Mouse (Mus musculus): ENCODE results near the gene Olfr769. TPM values are rescaled to one million over a fixed set of nuclear protein-coding genes. Genes with fewer than 3 reads are reported as not detected.

Olfr769 gene
- total RNA-seq (2023): not detected

GRCm38 (mm10) chr10:129117761-129118160 lies at the start of gene Olfr769:
Olfr769 (minus strand) TSS chr10:129117861.

GRCm38 (mm10) chr10:129164651-129165050 lies 47.0 kb upstream of the Olfr769 start, which contains the start of gene Olfr771:
Olfr771 (minus strand) TSS chr10:129164751.

DNA sequence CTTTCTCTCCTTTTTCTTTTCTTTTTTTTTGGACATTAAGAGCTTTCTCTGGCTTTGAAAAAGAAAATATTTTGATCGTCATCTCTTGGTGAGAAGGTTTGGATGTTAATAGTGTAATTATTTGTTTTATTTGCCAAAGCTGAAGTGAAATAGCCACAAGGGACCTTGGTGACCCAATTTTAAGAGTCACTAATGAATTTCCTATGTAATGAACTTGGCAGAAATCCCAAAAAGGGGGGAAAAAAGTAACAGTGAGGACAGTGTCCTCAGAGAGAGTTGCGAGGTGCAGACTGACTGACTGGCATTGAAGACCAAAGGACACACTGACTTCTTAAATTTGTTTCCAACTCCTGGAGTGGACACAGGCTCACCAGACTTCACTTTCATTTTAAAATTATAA lies 21.2 kb upstream of the Olfr769 start, which contains the start of gene Olfr770:
Gene Olfr770, minus strand, starts transcription at position 101 of the 400 bp plus-strand sequence.

DNA sequence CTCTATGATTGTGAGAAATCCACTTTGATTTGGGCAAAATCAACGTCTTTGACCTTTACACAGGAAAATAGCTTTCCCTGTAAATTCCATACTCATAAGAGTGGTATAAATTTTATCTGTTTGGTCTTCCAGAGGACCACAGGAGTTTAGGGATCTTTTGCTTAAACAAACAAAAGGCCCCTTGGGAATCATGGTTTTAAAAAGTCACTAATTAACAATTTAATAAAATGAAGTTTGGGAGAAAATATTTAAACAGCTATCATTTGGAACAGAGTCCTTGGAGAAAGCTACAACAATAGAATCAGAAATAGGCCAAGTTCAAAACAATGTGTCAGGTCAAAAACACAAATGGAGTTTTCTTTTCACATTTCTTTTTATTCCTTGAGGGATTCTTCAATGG lies 18.4 kb downstream of the Olfr769 start, which contains the start of gene Olfr768:
Gene Olfr768, minus strand, starts transcription at position 101 of the 400 bp plus-strand sequence.

GRCm38 (mm10) chr10:129082810-129083209 lies 34.9 kb downstream of the Olfr769 start, which contains the start of gene Olfr767:
Olfr767 (minus strand) TSS chr10:129082910.

GRCm38 (mm10) chr10:129068877-129069276 lies 48.8 kb downstream of the Olfr769 start, which contains the start of gene Olfr766-ps1:
Olfr766-ps1 (minus strand) TSS chr10:129068977.

Other genes with a start within 250 kb of the Olfr769 start
- under 1 TPM in 1 of 2 experiments, not detected in 1; 0.13 TPM for gene Gdf11, start 226.1 kb downstream of the Olfr769 start, total RNA-seq (2023)
- 100 to 1,000 TPM; 136 to 156 TPM for gene Cd63, start 216.9 kb downstream of the Olfr769 start, total RNA-seq (2023)
- 1 to 10 TPM; 3.2 to 6.0 TPM for gene Rdh5, start 195.0 kb downstream of the Olfr769 start, total RNA-seq (2023)
- 10 to 100 TPM; 80.0 to 90.6 TPM for gene Bloc1s1, start 193.8 kb downstream of the Olfr769 start, total RNA-seq (2023)
- under 1 TPM in 1 of 2 experiments, not detected in 1; 0.09 TPM for gene Itga7, start 184.0 kb downstream of the Olfr769 start, total RNA-seq (2023)
- gene Mettl7b, start 156.9 kb downstream of the Olfr769 start, total RNA-seq (2023): not detected
- not detected for gene Olfr9, start 128.4 kb downstream of the Olfr769 start, total RNA-seq (2023)
- gene Olfr763, start 107.1 kb downstream of the Olfr769 start, total RNA-seq (2023): not detected
- not detected for gene Olfr764-ps1, start 78.0 kb downstream of the Olfr769 start, total RNA-seq (2023)
- not detected for gene Olfr765, start 67.9 kb downstream of the Olfr769 start, total RNA-seq (2023)
- not detected for gene Olfr766-ps1, start 48.9 kb downstream of the Olfr769 start, total RNA-seq (2023)
- gene Olfr767, start 35.0 kb downstream of the Olfr769 start, total RNA-seq (2023): not detected
- not detected for gene Olfr768, start 18.5 kb downstream of the Olfr769 start, total RNA-seq (2023)
- not detected for gene Olfr770, start 21.1 kb upstream of the Olfr769 start, total RNA-seq (2023)
- not detected for gene Olfr771, start 46.9 kb upstream of the Olfr769 start, total RNA-seq (2023)
- gene Olfr772, start 60.1 kb upstream of the Olfr769 start, total RNA-seq (2023): not detected
- not detected for gene Olfr773, start 69.6 kb upstream of the Olfr769 start, total RNA-seq (2023)
- not detected for gene Olfr774, start 118.3 kb upstream of the Olfr769 start, total RNA-seq (2023)
- not detected for gene Olfr775, start 130.6 kb upstream of the Olfr769 start, total RNA-seq (2023)
- not detected for gene Olfr776, start 141.3 kb upstream of the Olfr769 start, total RNA-seq (2023)
- not detected for gene Olfr777, start 153.6 kb upstream of the Olfr769 start, total RNA-seq (2023)
- not detected for gene Olfr780, start 200.3 kb upstream of the Olfr769 start, total RNA-seq (2023)
- not detected for gene Olfr781, start 211.0 kb upstream of the Olfr769 start, total RNA-seq (2023)
- not detected for gene Olfr782, start 231.0 kb upstream of the Olfr769 start, total RNA-seq (2023)